Mouse (Mus musculus) hindbrain, embryonic 11.5 days (tissue): ENCODE data around the gene Scfd2. TPM values are rescaled to one million over a fixed set of nuclear protein-coding genes. Genes with fewer than 3 reads are reported as not detected.

ENCODE experiments used
- ATAC-seq: fragments of 200-750 bp; cut with Nextera tagmentation; 2 replicates; pipeline ENCODE4 v1.8.0; 2017; ENCODE audit warnings: mild to moderate bottlenecking, moderate TSS enrichment, moderate library complexity; ENCODE audit not compliant: low FRiP score
- DNase-seq: peaks from one replicate; pipeline ENCODE4 v3.0.0-alpha.2; 2015; ENCODE audit warnings: low spot score
- H3K27ac ChIP-seq: fragments of 300-500 bp; sonication (generic); 2 replicates; pipeline ENCODE4 v1.5.1; 2014; ENCODE audit warnings: mild to moderate bottlenecking, low read depth, low read length
- H3K27me3 ChIP-seq: fragments of 300-500 bp; sonication (generic); 2 replicates; pipeline ENCODE4 v1.6.1; 2014; ENCODE audit warnings: mild to moderate bottlenecking, low read length, moderate library complexity, mixed read lengths; ENCODE audit not compliant: control insufficient read depth, insufficient read depth
- H3K36me3 ChIP-seq: fragments of 300-500 bp; sonication (generic); 2 replicates; pipeline ENCODE4 v1.6.1; 2014; ENCODE audit warnings: mild to moderate bottlenecking, low read length, moderate library complexity, mixed read lengths; ENCODE audit not compliant: control insufficient read depth, insufficient read depth
- H3K4me1 ChIP-seq: fragments of 300-500 bp; sonication (generic); replicated peaks from 2 replicates; pipeline ENCODE4 v1.6.1; 2014; ENCODE audit warnings: low read length, mixed read lengths; ENCODE audit not compliant: control insufficient read depth, insufficient read depth
- H3K4me2 ChIP-seq: fragments of 300-500 bp; sonication (generic); replicated peaks from 2 replicates; pipeline ENCODE4 v1.6.1; 2014; ENCODE audit warnings: mild to moderate bottlenecking, low read depth, low read length
- H3K4me3 ChIP-seq: fragments of 300-500 bp; sonication (generic); 2 replicates; pipeline ENCODE4 v1.5.1; 2014; ENCODE audit warnings: low read depth, low read length
- H3K9ac ChIP-seq: fragments of 300-500 bp; sonication (generic); 2 replicates; pipeline ENCODE4 v1.6.1; 2014; ENCODE audit warnings: low read depth, low read length
- H3K9me3 ChIP-seq: fragments of 300-500 bp; sonication (generic); 2 replicates; pipeline ENCODE4 v1.6.1; 2016; ENCODE audit warnings: low read length; ENCODE audit not compliant: control insufficient read depth
- WGBS: fragments of 180-500 bp; shearing (Covaris S2); extraction: QIAGEN DNeasy Blood & Tissue Kit; methylation state at CpG from one replicate; pipeline ENCODE4 v1.1.7; 2014; 5-methylcytosine and 5-hydroxymethylcytosine counted together
- polyA plus RNA-seq: library from polyadenylated mRNA; unstranded; fragments of >200 nt; fragmentation: Nextera tagmentation; extraction: Ambion mirVana; gene quantifications from 2 replicates; pipeline ENCODE4 v1.2.1, GENCODE M21; 2014

Gene Scfd2
- polyA plus RNA-seq, 1 experiment from 2014 or later: 17.2 TPM

- no peaks in the 10 kb centered on the region for H3K9me3 ChIP-seq
- H3K27me3 ChIP-seq: no peaks in the 10 kb centered on the region
- no peaks in the 10 kb centered on the region for H3K4me1 ChIP-seq
- H3K4me2 ChIP-seq: no peak overlapping the region
- DNase-seq: no peak
- ATAC-seq: no peak
- H3K4me3 ChIP-seq: no peak overlapping the region
- 93% methylated on average over 2 of the region's 2 CpGs for WGBS
- H3K27ac ChIP-seq: no peak overlapping the region
- H3K36me3 ChIP-seq: no peaks in the 10 kb centered on the region
- H3K9ac ChIP-seq: no peak overlapping the region
Measured at GRCm38 (mm10) chr5:74292050-74292449, 239.5 kb downstream of the Scfd2 start.

GRCm38 (mm10) chr5:74291575-74291974, 240.0 kb downstream of the Scfd2 start:
- no peak overlapping the region for H3K27ac ChIP-seq
- DNase-seq (no peak), ATAC-seq (no peak)
- H3K9ac ChIP-seq: no peak overlapping the region
- no peak overlapping the region for H3K4me3 ChIP-seq
- H3K4me2 ChIP-seq: no peak overlapping the region
- H3K4me1 ChIP-seq: no peaks in the 10 kb centered on the region
- H3K9me3 ChIP-seq: no peaks in the 10 kb centered on the region
- H3K36me3 ChIP-seq: no peaks in the 10 kb centered on the region
- WGBS: 84% methylated on average over 9 of the region's 9 CpGs
- no peaks in the 10 kb centered on the region for H3K27me3 ChIP-seq

- WGBS: 89% methylated on average over 6 of the region's 6 CpGs
- H3K4me3 ChIP-seq: no peak overlapping the region
- ATAC-seq: no peak
- no peak overlapping the region for H3K9ac ChIP-seq
- no peak overlapping the region for H3K27ac ChIP-seq
- no peaks in the 10 kb centered on the region for H3K9me3 ChIP-seq
- no peaks in the 10 kb centered on the region for H3K4me1 ChIP-seq
- DNase-seq: no peak
- no peak overlapping the region for H3K4me2 ChIP-seq
- H3K27me3 ChIP-seq: no peaks in the 10 kb centered on the region
- no peaks in the 10 kb centered on the region for H3K36me3 ChIP-seq
Measured at GRCm38 (mm10) chr5:74289957-74290356, 241.6 kb downstream of the Scfd2 start.

GRCm38 (mm10) chr5:74288206-74288605, 243.4 kb downstream of the Scfd2 start:
- H3K9ac ChIP-seq: no peak overlapping the region
- H3K27ac ChIP-seq: no peak overlapping the region
- H3K9me3 ChIP-seq: no peaks in the 10 kb centered on the region
- no peak overlapping the region for H3K4me3 ChIP-seq
- DNase-seq (no peak), ATAC-seq (no peak)
- no peaks in the 10 kb centered on the region for H3K4me1 ChIP-seq
- no peaks in the 10 kb centered on the region for H3K27me3 ChIP-seq
- no peak overlapping the region for H3K4me2 ChIP-seq
- WGBS: 94% methylated on average over 2 of the region's 2 CpGs
- H3K36me3 ChIP-seq: no peaks in the 10 kb centered on the region

- no peak for DNase-seq
- Histone ChIP-seq H3K27me3 (no peaks in the 10 kb centered on the region), H3K27ac (no peak overlapping the region), H3K4me3 (no peak overlapping the region), H3K36me3 (no peaks in the 10 kb centered on the region), H3K4me1 (no peaks in the 10 kb centered on the region), H3K4me2 (no peak overlapping the region), H3K9me3 (no peaks in the 10 kb centered on the region), H3K9ac (no peak overlapping the region)
- no peak for ATAC-seq
- 71% methylated on average over 4 of the region's 4 CpGs for WGBS
Measured at GRCm38 (mm10) chr5:74286301-74286700, 245.3 kb downstream of the Scfd2 start.

GRCm38 (mm10) chr5:74285764-74286163, 245.8 kb downstream of the Scfd2 start:
- Histone ChIP-seq H3K9ac (no peak overlapping the region), H3K4me2 (no peak overlapping the region), H3K4me1 (no peaks in the 10 kb centered on the region), H3K36me3 (no peaks in the 10 kb centered on the region), H3K27ac (no peak overlapping the region), H3K27me3 (no peaks in the 10 kb centered on the region), H3K9me3 (no peaks in the 10 kb centered on the region), H3K4me3 (no peak overlapping the region)
- DNase-seq (no peak), ATAC-seq (no peak)
- 57% methylated on average over 7 of the region's 7 CpGs for WGBS

DNA sequence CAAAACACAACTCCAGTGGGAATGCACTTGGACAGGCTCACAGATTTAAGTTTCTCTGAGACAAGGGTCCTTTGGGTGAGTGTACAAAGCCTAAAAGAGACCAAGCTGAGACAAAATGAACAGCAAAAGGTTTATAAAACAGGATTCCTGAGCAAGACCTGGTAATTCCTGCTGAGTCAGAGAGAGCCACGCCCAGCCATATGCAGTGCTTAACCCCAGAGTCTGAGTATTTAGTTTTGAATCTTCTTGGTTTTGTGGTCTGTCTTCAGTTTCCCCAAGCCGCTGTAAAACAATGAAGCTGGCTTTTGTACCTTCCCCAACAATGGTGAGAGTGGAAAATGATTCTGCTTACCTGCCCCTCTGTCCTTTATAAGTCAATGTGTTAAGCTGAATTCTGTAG, 246.3 kb downstream of the Scfd2 start:
- 77% methylated on average over 2 of the region's 2 CpGs for WGBS
- no peaks in the 10 kb centered on the region for H3K36me3 ChIP-seq
- H3K27me3 ChIP-seq: no peaks in the 10 kb centered on the region

GRCm38 (mm10) chr5:74283545-74283944, 248.0 kb downstream of the Scfd2 start:
- no peak overlapping the region for H3K4me3 ChIP-seq
- no peak overlapping the region for H3K9ac ChIP-seq
- no peaks in the 10 kb centered on the region for H3K36me3 ChIP-seq
- no peaks in the 10 kb centered on the region for H3K9me3 ChIP-seq
- WGBS: 41% methylated on average over 8 of the region's 8 CpGs
- no peak overlapping the region for H3K4me2 ChIP-seq
- no peak overlapping the region for H3K27ac ChIP-seq
- no peaks in the 10 kb centered on the region for H3K4me1 ChIP-seq
- DNase-seq: peak; percentile 49
- no peaks in the 10 kb centered on the region for H3K27me3 ChIP-seq
- no peak for ATAC-seq

More for the DNA sequence above, 246.3 kb downstream of the Scfd2 start:
- ATAC-seq: no peak
- no peak for DNase-seq
- Histone ChIP-seq H3K9ac (no peak overlapping the region), H3K4me3 (no peak overlapping the region), H3K4me1 (no peaks in the 10 kb centered on the region), H3K27ac (no peak overlapping the region), H3K4me2 (no peak overlapping the region), H3K9me3 (no peaks in the 10 kb centered on the region)

- Histone ChIP-seq H3K27me3 (no peaks in the 10 kb centered on the region), H3K27ac (no peak overlapping the region), H3K9ac (no peak overlapping the region), H3K36me3 (no peaks in the 10 kb centered on the region), H3K9me3 (no peaks in the 10 kb centered on the region), H3K4me1 (no peaks in the 10 kb centered on the region), H3K4me2 (no peak overlapping the region), H3K4me3 (no peak overlapping the region)
- WGBS: 91% methylated on average over 8 of the region's 8 CpGs
- ATAC-seq (no peak), DNase-seq (no peak)
Measured at GRCm38 (mm10) chr5:74281480-74281879, 250.1 kb downstream of the Scfd2 start.
